Comparison of ENCODE assay signal across 14 mouse cellular contexts in the genomic region with DNA sequence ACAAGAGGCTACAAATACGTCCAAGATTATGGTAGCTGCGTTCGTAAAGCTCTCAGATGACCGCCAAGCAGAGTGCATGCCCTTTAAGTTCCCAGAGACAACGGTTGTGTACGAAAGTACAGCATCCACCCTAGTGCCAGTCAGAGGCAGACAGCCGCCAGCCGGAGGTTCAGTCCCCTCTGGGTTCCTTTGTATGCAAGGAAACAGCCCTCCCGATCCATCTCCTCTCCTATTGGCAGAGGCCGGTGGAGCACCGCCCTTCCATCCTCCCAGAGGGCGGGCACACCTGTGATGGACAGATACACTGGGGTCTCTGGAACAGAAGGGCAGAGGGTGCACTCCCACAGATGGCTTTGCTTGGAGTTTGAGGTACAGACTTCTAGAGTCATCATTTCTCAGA. TPM values are rescaled to one million over a fixed set of nuclear protein-coding genes. Genes with fewer than 3 reads are reported as not detected.
A peak's percentile ranks its signal among the peaks of the same experiment; 100 is the strongest.
DNase-seq lines count a peak whose midpoint lies in the region; ATAC-seq and TF ChIP-seq lines count a peak whose summit lies in the region.
"Had no signal": no experiment of that assay in that cellular context is flagged by ENCODE, and none has a peak within 500 bp of the region (broad histone marks: within the 10 kb centered on the region; RNA-seq: fewer than 3 reads in every experiment).

No protein-coding gene starts in this region.

- no peaks in the 10 kb centered on the region for H3K9me3 ChIP-seq in forebrain, embryonic 13.5 days (replicated peaks)
- no peaks in the 10 kb centered on the region for H3K9me3 ChIP-seq in midbrain, embryonic 11.5 days (ENCODE audit: control insufficient read depth, low read length)
- no peaks in the 10 kb centered on the region for H3K9me3 ChIP-seq in heart, embryonic 10.5 days
- H3K9me3 ChIP-seq: lung, embryonic 15.5 days had no signal

- no peak overlapping the region; the same call in 1 of the 2 replicates for H3K4me3 ChIP-seq in forebrain, embryonic 13.5 days
- H3K4me3 ChIP-seq in midbrain, embryonic 11.5 days (ENCODE audit: low read depth, low read length): no peak overlapping the region
- no peak overlapping the region for H3K4me3 ChIP-seq in heart, embryonic 10.5 days
- H3K4me3 ChIP-seq: lung, embryonic 15.5 days had no signal

- H3K4me2 ChIP-seq in forebrain, embryonic 13.5 days: no peak overlapping the region
- H3K4me2 ChIP-seq in midbrain, embryonic 11.5 days: no peak overlapping the region
- H3K4me2 ChIP-seq: heart, embryonic 11.5 days; lung, embryonic 15.5 days had no signal

- no peaks in the 10 kb centered on the region for H3K36me3 ChIP-seq in forebrain, embryonic 13.5 days (ENCODE audit: poor library complexity, severe bottlenecking)
- no peaks in the 10 kb centered on the region for H3K36me3 ChIP-seq in midbrain, embryonic 11.5 days (ENCODE audit: control insufficient read depth, insufficient read depth, low read length)
- no peaks in the 10 kb centered on the region for H3K36me3 ChIP-seq in heart, embryonic 10.5 days
- H3K36me3 ChIP-seq: lung, embryonic 15.5 days had no signal

- peak; percentile 64; the same call in 1 of the 2 replicates for ATAC-seq in forebrain, embryonic 13.5 days
- ATAC-seq in midbrain, embryonic 11.5 days (ENCODE audit: low FRiP score): peak; percentile 81

- no peak overlapping the region for H3K27ac ChIP-seq in forebrain, embryonic 13.5 days
- no peak overlapping the region for H3K27ac ChIP-seq in midbrain, embryonic 11.5 days (ENCODE audit: low read depth, low read length)
- H3K27ac ChIP-seq in heart, embryonic 10.5 days: no peak overlapping the region
- H3K27ac ChIP-seq: kidney, postnatal 0 days; lung, embryonic 15.5 days had no signal

- H3K27me3 ChIP-seq in forebrain, embryonic 13.5 days: peaks cover 26% of the 10 kb centered on the region
- peaks cover 14% of the 10 kb centered on the region for H3K27me3 ChIP-seq in midbrain, embryonic 11.5 days (ENCODE audit: control insufficient read depth, insufficient read depth, low read length)
- peaks cover 42% of the 10 kb centered on the region for H3K27me3 ChIP-seq in heart, embryonic 10.5 days (ENCODE audit: insufficient read depth, poor library complexity, severe bottlenecking)

- WGBS in forebrain, embryonic 13.5 days: 36% methylated on average over 12 of the region's 12 CpGs
- WGBS in midbrain, embryonic 11.5 days: 46% methylated on average over 12 of the region's 12 CpGs
- 53% methylated on average over 12 of the region's 12 CpGs for whole genome bisulfite sequencing in heart, embryonic 10.5 days

- DNase-seq in ES-CJ7 (ENCODE audit: low read depth, low spot score): peak; percentile 81
- peak; percentile 74 for DNase-seq in brain, embryonic 14.5 days (ENCODE audit: low read depth)
- DNase-seq in midbrain, embryonic 11.5 days (ENCODE audit: low spot score, missing footprints): peak; percentile 92
- no peak for DNase-seq in gastrocnemius, adult 8-10 months (ENCODE audit: low spot score in 2 of 2)
- DNase-seq in heart, adult 18-20 months: no peak
- no peak for DNase-seq in heart, embryonic 10.5 days (ENCODE audit: low spot score)
- no peak for DNase-seq in thymus, postnatal 4 days
- DNase-seq: layer of hippocampus, postnatal 36 days; liver; thymus, adult 2 months had no signal

- H3K4me1 ChIP-seq in forebrain, embryonic 13.5 days: peaks cover 25% of the 10 kb centered on the region
- H3K4me1 ChIP-seq in midbrain, embryonic 11.5 days (ENCODE audit: control insufficient read depth, insufficient read depth, low read length): peaks cover 10% of the 10 kb centered on the region
- peaks cover 15% of the 10 kb centered on the region for H3K4me1 ChIP-seq in heart, embryonic 10.5 days

- no peak for TF ChIP-seq CTCF in brain, embryonic 14.5 days (IDR thresholded peaks at IDR 0.05; ENCODE audit: borderline replicate concordance, extremely low read depth, insufficient read depth, insufficient read length)

- H3K9ac ChIP-seq in forebrain, embryonic 13.5 days: no peak overlapping the region
- H3K9ac ChIP-seq in midbrain, embryonic 11.5 days (ENCODE audit: low read length): peak overlapping the region; percentile 20; the same call in 1 of the 2 replicates
- H3K9ac ChIP-seq: lung, embryonic 15.5 days had no signal

- no peak for TF ChIP-seq POLR2A in brain, embryonic 14.5 days (IDR thresholded peaks at IDR 0.05; ENCODE audit: borderline replicate concordance, extremely low read depth, insufficient read depth, insufficient read length, poor library complexity, severe bottlenecking)

RNA-seq across cellular contexts. Expression of gene Rpl38, which starts 26.1 kb away (rescaled TPM):
- 1,736 and 1,742 TPM in 2 replicates for polyA plus RNA-seq in brain, embryonic 14.5 days (2012; rRNA removed)
- polyA plus RNA-seq in forebrain, embryonic 13.5 days (2015; fragmentation: Nextera tagmentation; extraction: Ambion mirVana): 911 and 1,077 TPM in 2 replicates
- 839 and 977 TPM in 2 replicates for polyA plus RNA-seq in midbrain, embryonic 11.5 days (2014; fragmentation: Nextera tagmentation; extraction: Ambion mirVana)
- 100 to 1,000 TPM; 528 to 780 (median 621) TPM for total RNA-seq in gastrocnemius, adult 8-10 months (2022)
- total RNA-seq in heart, adult 18-20 months (2021): 100 to 1,000 TPM; 681 to 698 TPM
- 789 and 902 TPM in 2 replicates for polyA plus RNA-seq in heart, embryonic 10.5 days (2016; fragmentation: Nextera tagmentation; extraction: Ambion mirVana)

RNA-seq across cellular contexts. Expression of gene Ttyh2, which starts 33.0 kb away (rescaled TPM):
- 17.8 and 25.4 TPM in 2 replicates for polyA plus RNA-seq in brain, embryonic 14.5 days (2012; rRNA removed)
- 21.6 and 22.3 TPM in 2 replicates for polyA plus RNA-seq in forebrain, embryonic 13.5 days (2015; fragmentation: Nextera tagmentation; extraction: Ambion mirVana)
- polyA plus RNA-seq in midbrain, embryonic 11.5 days (2014; fragmentation: Nextera tagmentation; extraction: Ambion mirVana): 11.0 and 11.4 TPM in 2 replicates
- total RNA-seq in gastrocnemius, adult 8-10 months (2022): 10 to 100 TPM; 17.6 to 20.2 (median 19.4) TPM
- total RNA-seq in heart, adult 18-20 months (2021): 1 to 10 TPM; 3.5 to 4.1 TPM
- polyA plus RNA-seq in heart, embryonic 10.5 days (2016; fragmentation: Nextera tagmentation; extraction: Ambion mirVana): 4.8 and 4.9 TPM in 2 replicates

Comparison
In these comparisons a context has a peak if more than half of its experiments do, and no peak if none do; other contexts are left out.
1. DNase-seq: peak in ES-CJ7 (single experiment), brain, embryonic 14.5 days (single experiment) and midbrain, embryonic 11.5 days (single experiment); none in gastrocnemius, adult 8-10 months (0 of 2), heart, adult 18-20 months (0 of 2), heart, embryonic 10.5 days (single experiment) and thymus, postnatal 4 days (single experiment).